Mouse (Mus musculus) kidney, adult 11 months (tissue): ENCODE measurements at regions not wholly inside any gene's neighbourhood (a gene's known extent, or its start where the extent isn't known, plus 50 kb on each side); places are given as distances from the start of the nearest gene placed in this dataset.

Experiments
- DNase-seq: peaks from one replicate; pipeline ENCODE4 v3.0.0; 2022

- no peak for DNase-seq
These were observed 56.9 kb upstream of the Tgm3 start for GRCm38 (mm10) chr2:129955260-129955691.

- no peak for DNase-seq
These were observed 54.0 kb upstream of the Tgm3 start for GRCm38 (mm10) chr2:129958120-129958519.

GRCm38 (mm10) chr2:129960364-129960763 lies 51.8 kb upstream of the Tgm3 start:
- DNase-seq = peak; percentile 5

GRCm38 (mm10) chr2:129961522-129961921 lies 50.6 kb upstream of the Tgm3 start:
- no peak for DNase-seq
